Mouse (Mus musculus): ENCODE data around the gene P4ha1. TPM values are rescaled to one million over a fixed set of nuclear protein-coding genes. Genes with fewer than 3 reads are reported as not detected.

P4ha1 gene
- 22.1 TPM for polyA plus RNA-seq (2014; fragmentation: Illumina TruSeq; extraction: RNeasy Lipid Tissue Mini Kit (QIAGEN cat#74804); ENCODE audit: low read depth, low replicate concordance)

GRCm38 (mm10) chr10:59323100-59323487, at the start of gene P4ha1:
Gene P4ha1, plus strand, starts transcription at chr10:59323296.

GRCm38 (mm10) chr10:59395461-59395860, 72.4 kb downstream of the P4ha1 start, which contains the start of gene Gm10273:
Gene Gm10273, plus strand, starts transcription at chr10:59395632.

GRCm38 (mm10) chr10:59402899-59403792, 80.0 kb downstream of the P4ha1 start, which contains the start of gene Pla2g12b:
Gene Pla2g12b, plus strand, starts transcription at chr10:59403660.

Other genes starting within 250 kb of the P4ha1 start
- 46.1 TPM for gene Sept10, start 101.4 kb upstream of the P4ha1 start, polyA plus RNA-seq (2014; fragmentation: Illumina TruSeq; extraction: RNeasy Lipid Tissue Mini Kit (QIAGEN cat#74804); ENCODE audit: low read depth, low replicate concordance)
- gene Sowahc, start 101.3 kb upstream of the P4ha1 start, polyA plus RNA-seq (2014; fragmentation: Illumina TruSeq; extraction: RNeasy Lipid Tissue Mini Kit (QIAGEN cat#74804); ENCODE audit: low read depth, low replicate concordance): 155 TPM
- gene Gm10273, start 72.3 kb downstream of the P4ha1 start, polyA plus RNA-seq (2014; fragmentation: Illumina TruSeq; extraction: RNeasy Lipid Tissue Mini Kit (QIAGEN cat#74804); ENCODE audit: low read depth, low replicate concordance): 12.6 TPM
- not detected for gene Pla2g12b, start 80.4 kb downstream of the P4ha1 start, polyA plus RNA-seq (2014; fragmentation: Illumina TruSeq; extraction: RNeasy Lipid Tissue Mini Kit (QIAGEN cat#74804); ENCODE audit: low read depth, low replicate concordance)
- not detected for gene Oit3, start 118.5 kb downstream of the P4ha1 start, polyA plus RNA-seq (2014; fragmentation: Illumina TruSeq; extraction: RNeasy Lipid Tissue Mini Kit (QIAGEN cat#74804); ENCODE audit: low read depth, low replicate concordance)